Mouse (Mus musculus): ENCODE results near the gene Trim8.

The Trim8 gene

DNA sequence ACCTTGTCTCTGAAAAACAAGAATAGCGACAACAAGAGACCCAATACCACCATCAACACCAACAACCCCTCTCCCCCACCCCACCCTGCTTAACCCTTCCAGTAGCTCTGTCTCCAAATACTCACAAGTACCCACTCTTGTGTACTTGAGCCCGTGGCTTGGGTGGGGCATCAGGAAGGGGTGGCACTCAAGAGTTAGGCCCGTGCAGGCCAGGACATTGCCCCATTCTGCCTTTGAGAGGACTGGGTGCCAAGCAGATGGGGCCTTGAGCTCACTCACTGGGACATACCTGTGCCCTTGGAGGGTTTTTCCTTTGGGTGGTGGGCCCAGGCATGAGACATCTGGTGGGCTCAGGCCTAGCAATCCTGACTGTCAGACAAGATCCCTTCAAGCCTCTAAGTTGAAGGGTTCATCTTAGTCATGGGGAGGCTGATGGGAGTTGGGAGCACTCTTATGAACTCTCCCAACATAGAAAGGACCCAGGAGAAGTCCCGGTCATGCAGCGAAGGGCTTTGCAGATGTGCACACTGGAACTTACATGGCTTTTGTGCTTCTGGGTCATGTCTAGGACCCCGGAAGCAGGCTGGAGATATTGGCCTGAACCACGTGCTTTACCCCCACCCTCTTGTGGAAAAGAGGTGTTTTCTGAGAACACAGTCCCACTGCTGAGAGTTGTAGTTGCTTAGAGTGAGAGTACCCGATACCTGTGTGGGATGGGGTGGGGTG, 4.3 kb downstream of the Trim8 start:
- DNase-seq, result peak in 1 of 2 experiments; percentile 18

DNA sequence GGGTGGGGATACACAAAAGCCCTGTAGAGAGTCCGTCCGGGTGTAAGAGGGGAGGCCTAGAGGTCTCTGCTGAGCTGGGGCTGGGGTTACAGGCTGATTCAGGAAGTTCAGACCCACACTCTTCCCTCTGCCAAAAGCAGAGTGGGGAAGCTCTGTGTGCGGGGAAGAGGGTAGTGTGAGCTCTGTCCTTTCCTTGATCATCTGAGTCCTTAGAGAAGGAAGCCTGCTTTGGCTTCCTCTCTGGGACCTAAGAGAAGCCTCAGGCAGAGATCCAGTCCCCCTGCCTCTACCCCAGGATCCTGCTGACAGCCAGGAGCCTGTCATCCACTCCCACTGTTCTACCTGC, 4.8 kb downstream of the Trim8 start:
- DNase-seq, result peak in 1 of 2 experiments; percentile 15

DNA sequence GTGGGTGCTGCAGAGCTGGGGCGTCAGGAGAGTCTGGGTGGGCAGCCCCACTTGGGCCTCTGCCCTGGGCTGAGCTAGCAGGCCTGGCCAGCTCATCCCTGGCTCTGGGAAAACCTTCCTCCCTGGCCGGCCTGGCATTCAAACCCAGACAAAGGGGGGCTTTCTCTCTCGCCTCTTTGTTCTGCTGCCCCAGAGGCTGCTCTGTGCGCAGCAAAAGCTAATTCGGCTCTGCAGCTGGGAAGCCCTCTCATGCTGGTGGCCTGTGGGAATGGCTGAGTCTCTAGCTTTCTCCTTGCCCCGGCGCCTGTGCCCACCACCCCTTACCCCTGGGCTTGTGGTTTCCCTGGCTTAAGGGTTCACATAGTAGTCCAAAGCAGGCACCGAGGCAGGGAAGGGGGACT, 5.7 kb downstream of the Trim8 start:
- peak in 1 of 2 experiments; percentile 35 for DNase-seq

DNA sequence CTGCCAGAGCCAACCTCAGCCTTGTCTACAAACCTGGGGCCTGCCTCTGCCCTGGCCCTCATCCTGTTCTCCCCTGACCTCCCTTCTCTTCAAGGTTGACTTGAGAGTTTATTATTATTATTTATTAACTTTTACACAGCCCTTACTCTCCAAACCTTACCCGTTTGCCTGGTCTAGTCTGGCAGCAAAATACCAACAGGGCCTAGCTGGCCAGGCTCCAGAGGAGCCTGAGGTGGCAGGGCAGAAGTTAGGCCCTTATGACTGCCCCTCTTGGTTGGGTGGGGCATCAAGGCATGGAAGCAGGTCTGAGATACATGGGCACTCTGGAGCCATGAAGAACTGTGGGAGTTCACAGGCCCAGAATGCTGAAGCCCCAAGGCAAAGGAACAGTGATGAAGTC, 6.3 kb downstream of the Trim8 start:
- peak in 1 of 2 experiments; percentile 45 for DNase-seq

DNA sequence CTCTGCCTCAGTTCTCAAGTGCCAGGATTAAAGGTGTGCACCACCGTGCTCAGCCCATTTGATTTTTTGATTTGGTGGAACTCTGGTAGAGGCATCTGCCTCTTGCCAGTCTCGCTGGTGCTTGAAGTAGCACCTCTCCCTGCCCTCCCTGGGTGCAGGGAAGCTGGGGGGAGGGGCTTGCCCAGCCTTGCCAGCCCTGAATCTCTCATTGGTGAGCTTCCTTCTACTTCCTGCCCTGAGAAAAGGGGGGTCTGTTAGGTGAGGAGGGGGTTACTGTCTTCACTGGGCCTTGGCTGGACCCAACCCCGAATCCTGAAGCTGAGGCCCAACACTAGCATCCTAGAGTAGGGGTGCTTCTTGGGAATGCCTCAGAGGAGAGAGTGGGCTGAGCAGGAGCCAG, 7.2 kb downstream of the Trim8 start:
- no peak for DNase-seq

DNA sequence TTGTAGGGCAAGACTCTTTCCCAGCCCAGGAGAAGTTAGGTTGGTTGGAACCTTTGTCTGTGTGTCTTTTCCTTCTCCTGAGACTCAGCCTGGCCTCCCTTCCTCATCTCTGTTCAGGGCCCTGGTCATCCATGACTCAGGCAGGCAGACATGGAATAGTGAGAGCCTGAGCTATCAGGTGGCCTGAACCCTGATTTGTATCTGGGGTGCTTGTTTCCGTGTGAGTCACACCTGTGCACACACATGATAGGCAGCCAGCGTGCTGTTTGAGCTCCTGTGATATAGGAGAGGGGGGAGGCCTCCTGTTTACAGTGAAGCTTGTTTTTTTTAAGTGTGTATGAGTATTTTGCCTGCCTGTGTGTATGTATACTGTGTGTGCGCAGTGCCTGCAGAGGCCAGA, 7.7 kb downstream of the Trim8 start:
- DNase-seq, result no peak

DNA sequence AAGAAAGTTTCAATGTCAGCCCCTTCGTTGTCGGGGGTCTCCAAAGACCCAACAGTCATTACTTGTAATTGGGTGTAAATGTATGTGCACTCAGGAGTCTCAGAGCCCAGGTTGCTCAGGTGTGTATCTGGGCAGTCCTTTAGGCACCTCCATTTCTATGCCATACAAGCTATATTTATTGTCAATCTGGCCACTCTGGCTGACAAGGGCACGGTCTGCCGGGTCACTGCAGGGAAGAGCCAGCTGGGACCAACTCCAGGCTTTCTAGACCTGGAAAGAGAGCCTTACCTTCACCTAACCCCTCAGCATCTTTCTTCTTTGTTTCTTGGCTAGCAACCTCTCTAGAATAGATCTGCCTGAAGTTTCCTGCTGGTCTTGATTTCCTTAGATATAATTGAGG, 8.2 kb downstream of the Trim8 start:
- DNase-seq, result peak; percentile 59 to 71

DNA sequence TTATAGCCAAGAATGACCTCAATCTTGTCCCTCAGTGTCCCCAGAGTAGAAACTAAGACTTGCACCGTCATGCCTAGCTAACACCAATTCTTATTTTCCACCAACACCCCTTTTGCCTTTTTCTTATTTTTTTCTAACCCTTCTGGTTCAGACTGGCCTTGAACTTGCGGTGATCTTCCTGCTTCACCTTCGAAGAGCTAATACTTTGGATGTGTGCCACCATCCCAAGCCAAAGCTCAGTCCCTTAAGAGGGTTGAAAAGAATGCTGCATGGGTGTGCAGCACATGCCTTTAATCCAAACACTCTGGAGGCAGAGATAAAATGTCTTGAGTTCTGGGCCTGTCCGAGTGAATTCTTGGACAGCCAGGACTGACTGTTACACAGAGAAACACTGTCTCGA, 8.9 kb downstream of the Trim8 start:
- DNase-seq, result no peak

DNA sequence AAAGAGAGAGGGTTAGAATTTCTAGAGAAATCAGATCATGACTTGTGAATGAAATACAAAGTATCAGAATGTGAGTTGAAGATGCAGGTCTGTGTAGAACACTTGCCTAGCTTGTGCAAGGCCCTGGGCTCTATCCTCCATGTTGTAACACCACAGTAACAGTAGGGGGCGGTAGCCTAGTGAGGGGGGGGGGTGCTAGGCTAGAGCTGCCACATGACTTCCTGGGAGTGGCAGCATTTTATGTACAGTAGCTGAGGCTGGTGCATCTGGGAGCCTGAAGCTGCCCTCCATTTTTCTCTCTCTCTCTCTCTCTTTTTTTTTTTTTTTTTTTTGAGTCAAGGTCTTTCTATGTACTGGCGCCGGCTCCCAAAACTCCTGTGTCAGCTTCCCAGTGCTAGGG, 9.3 kb downstream of the Trim8 start:
- DNase-seq, result no peak

DNA sequence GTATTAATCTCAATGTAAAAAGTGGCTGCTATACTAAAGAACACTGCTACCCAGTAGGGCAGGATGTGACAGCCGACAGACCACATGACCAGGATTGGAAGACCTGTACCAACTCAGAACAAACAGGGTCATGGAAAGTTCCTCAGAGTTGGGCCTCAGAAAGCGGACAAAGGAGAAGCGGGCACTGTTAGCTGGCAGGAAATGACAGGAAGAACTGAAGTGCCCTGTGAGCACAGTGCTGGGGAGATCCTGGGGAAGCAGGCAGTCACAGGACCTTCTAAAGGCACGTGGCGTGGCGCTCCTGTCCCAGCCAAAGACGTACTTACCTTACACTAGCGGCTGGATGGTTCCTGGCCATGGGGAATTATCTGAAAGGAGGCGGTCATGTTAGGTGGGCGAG, 9.8 kb downstream of the Trim8 start:
- DNase-seq, result no peak

DNA sequence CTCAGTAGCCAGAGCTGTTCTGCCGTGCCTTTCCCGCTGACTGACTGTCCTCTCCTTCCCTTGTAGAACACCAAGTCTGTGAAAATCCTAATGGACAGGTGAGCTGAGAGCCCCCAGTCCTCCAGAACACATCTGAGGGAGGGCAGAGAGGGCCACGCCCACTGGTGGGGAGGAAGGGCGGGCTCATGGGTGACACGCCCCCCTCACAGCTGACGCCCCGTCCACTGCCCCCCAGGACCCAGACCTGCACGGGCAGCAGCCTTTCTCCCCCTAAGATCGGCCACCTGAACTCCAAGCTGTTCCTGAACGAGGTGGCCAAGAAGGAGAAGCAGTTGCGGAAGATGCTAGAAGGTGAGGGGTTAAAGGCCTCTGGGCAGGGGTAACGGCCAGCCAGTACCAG, 12.9 kb downstream of the Trim8 start:
- no peak for DNase-seq

DNA sequence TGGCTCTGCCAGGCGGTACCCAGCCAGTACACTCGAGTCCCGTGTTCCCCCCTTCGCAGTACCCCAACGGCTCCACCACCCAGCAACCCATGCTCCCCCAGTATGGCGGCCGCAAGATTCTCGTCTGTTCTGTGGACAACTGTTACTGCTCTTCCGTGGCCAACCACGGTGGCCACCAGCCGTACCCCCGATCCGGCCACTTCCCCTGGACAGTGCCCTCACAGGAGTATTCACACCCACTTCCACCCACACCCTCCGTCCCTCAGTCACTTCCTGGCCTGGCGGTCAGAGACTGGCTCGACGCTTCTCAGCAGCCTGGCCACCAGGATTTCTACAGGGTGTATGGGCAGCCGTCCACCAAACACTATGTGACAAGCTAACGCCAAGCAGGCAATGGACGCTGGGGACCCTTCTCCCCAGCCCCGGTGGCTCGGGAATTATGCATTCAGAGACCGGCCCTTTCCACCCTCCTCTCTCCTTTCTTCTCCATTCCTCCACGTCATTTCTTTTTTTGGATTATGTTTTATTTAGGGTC, 13.9 kb downstream of the Trim8 start:
- DNase-seq, result no peak

DNA sequence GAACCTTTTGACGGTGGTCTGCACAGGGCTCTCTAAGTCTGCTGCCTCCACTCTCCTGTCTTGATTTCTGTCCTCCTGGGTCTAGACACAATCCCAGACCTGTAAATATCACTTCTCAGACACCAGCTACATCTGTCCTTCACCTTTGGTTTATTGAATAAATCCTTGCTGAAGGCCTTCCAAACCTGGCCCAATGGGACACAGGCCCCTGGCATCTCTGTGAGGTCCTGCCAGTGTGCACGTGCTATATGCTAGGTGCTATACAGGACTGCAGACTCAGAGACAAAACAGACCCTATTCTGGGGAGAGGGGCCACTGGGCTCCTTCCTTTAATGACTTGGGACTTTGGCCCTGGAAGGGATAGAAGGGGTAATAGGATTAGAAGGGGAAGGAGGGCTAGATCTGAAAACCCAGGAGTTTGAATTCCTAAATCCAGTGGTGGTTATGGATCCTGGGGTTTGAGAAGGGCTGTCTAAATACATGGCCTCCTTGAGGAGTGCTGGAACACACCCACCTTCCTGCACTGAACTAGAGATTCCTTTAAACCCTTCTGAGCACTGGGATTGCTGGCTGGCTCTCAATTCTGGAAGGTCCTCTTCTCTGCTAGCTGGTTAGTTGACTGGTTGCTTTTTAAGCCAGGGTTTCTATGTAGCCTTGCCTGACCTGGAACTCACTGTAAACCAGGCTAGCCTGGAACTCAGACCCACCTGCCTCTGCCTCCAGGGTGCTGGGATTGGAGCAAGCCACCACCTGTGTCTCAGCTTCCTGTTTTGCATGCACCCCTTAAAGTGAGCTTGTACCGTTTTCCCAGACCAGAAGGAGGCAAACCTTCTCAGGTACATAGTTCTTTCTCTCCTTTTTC, 15.4 kb downstream of the Trim8 start:
- DNase-seq, result no peak

DNA sequence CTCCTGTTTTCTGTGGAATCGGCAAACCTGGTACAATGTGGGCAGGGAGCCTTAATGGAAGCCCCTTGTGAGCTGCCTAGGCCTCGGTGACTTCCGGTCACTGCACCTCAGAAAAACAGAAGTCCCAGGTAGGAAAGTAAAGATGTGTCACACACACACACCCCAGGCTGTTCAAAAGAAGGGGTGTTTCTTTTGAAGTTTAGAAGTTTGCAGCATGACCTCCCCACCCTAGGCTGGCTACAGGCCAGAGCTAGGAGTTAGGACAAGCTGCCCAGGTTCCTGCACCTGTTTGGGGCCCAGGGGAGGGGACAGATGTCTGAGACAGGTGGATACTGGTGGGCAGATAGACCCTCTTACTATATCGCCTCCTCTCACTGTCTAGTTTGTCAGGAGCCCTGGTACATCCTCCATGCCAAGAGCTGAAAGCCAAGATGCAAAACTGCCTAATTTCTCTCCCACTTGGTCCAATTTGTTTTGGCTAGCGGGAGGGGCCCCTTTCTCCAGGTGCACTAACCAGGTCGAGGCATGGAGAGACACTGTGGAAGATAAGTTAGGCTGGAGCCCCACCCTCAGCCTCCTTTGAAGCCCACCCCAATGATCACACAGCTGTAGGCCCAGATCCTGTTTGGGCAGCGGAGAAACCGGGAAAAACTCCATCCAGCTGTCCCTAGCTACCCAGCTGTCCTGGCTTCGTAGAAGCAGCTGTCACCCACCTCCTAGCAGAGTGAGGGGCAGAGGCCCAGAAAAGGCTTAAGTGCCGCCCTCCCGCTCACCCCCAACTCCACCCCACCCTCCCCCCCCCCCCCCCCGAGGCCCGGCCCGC, 16.2 kb downstream of the Trim8 start:
- peak in 1 of 2 experiments; percentile 39 for DNase-seq

DNA sequence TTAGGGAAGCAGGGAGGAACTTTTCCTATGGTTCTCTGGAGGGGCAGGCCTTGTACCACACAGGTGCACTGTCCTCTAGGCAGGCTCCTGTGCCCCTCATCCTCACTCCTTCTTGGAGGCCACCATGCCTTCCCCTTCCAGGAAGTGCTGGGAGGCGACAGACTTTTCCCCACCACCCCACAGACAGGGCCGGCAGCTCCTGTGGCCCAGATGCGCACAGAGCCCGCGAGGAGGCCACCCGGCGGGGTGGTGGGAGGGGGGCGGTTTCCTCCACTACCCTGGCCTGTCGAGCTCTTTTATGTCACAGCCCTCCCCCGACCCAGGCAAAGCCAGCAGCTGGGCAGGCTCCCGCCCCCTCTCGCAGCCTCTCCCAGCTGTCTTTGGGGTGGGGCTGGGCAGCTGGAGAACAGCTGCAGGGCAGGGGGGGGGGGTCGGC, 16.9 kb downstream of the Trim8 start:
- peak in 1 of 2 experiments; percentile 30 for DNase-seq

DNA sequence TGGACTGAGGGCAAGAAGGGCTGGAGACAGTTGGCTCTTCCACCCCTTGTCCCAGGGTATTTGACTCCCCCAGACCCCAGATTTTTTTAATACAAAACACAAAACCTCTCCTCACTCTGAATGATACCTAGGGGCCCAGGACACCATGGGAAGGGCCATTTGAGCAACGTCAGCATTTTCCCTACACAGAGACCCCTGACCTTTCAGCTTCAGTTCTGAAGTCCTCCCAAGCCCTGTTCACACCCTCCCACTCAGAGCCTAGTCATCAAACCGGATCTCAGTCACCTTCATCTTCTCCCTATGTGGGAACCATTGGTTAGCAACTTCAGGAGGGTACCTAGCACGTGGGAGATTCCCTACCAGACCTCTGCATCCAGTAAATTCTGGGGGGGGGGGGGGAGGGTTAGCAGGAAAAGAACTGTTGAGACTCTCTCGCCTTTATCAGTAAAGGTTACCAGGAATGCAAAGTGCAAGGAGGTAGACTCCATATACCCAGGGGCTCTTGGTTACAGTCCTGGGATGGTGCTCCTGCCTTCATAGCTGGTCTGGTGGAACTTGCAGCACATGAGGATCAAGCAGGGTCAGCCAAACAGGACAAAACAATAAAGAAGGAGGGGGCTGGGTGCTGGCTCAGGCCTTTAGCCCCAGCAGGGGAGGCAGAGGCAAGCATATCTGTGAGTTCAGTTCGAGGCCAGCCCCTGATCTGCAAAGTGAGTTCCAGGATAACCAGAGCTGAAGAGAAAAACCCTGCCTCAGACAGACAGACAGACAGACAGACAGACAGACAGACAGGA, 17.5 kb downstream of the Trim8 start:
- DNase-seq, result no peak

DNA sequence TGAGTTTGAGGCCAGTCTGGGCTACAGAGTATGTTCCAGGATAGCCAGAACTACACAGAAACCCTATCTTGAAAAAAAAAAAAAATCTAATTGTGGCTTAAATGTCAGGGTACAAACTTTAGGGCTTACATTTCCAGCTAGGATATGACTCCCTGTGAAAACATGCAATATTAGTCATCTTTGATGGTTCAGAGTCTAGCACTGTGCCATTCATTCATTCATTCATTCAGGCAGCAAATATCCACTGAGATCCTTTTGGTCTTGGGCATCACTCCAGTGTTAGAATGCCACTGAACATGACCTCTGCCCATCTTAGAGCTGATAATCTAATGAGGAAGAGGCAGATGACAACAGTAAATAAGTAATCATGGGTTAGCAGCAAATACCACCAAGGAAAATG, 20.2 kb downstream of the Trim8 start:
- DNase-seq, result no peak

DNA sequence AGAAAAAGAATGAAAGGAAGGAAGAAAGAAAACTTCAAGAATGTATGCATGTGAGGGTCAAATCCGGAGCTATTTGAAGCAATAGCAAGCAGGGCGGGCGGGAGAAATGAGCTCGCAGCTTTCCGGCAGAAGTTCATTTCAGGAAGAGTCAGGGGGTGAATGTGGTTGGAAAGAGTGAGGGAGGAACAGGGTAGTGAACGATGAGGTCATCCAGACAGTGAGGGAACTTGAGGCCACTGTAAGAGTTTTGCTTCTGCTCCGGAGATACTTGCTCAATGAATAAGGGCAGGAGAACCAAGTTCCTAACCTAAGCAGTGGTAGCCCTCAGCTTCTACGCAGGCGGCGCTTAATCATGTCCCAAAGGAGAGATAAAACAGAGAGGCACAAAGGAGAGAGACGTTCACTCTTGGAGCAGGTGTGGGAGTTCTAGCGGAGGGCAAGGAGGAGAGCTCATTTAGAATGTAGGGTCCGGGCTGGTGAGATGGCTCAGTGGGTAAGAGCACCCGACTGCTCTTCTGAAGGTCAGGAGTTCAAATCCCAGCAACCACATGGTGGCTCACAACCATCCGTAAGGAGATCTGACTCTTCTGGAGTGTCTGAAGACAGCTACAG, 21.0 kb downstream of the Trim8 start:
- no peak for DNase-seq

DNA sequence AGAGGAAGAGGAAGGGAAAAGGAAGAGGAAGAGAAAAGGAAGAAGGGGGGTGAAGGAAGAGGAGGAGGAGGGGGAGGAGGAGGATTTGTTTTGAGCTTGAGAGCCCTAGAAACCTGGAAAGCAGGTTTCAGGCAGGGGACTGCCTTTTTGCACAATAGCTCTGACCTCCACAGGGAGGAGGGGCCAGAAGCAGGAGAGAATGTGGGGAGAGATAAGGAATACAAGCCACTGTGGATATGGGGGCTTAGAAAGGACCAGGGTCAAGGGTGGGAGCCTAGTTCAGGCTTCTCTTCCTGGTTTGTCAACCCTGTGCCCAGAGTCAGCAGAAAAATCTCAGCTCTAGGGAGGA, 21.6 kb downstream of the Trim8 start:
- DNase-seq, result no peak

DNA sequence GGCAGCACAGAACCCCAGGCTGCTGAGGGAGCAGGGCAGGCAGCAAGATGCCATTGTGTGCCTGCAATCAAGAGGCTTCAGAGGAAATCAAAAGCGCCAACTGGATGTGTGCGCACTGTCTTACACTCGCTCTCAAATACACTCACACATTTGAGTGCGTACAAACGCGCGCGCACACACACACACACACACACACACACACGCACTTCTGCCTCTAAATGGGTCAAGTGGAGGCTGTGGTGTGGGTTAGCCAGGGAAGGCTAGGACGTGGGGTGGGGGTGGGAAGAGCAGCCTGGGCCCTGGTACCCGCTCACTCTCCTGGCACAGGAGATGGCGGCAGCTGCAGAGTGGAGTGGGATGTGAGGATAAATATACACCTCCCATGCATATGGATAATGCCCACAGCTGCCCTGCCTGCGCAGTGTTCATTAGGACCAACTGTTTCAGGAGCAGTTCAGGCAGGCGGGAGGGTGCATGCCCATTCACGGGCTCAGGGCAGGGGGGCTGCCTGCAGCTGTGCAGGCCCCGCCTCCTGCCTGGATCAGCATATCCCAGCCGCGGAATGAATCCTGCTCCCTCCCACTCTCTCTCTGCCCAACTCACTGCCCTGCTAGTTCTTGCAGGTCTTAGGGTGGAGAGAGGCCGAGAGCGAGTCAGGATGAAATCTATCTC, 22.1 kb downstream of the Trim8 start:
- peak; percentile 55 to 62 for DNase-seq

DNA sequence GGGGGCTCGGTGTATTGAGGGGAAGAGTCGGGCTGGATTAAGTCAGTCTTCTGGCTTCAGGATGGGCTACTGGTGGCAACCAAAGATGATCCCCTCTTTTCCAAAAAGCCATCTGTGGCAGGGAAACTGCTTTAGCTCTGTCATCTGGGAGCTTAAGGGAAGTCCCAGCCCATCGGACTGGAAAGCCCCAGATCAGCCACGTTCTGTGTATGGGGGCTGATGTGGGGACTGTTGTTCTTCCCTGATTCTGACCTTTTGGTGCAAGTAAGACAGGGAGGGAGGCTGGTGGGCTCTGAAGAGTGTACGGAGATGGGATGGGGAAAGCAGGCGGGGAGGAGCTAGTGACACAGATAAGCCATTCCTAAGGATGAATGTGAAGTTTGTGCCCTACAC, 22.6 kb downstream of the Trim8 start:
- DNase-seq, result no peak

Measured in cerebellum, postnatal 25 days (tissue).